Mouse (Mus musculus): ENCODE results near the gene Nxt1. TPM values are rescaled to one million over a fixed set of nuclear protein-coding genes. Genes with fewer than 3 reads are reported as not detected.

The Nxt1 gene
- polyA plus RNA-seq, 1 experiment: 16.4 TPM

- TF ChIP-seq POLR2A (IDR thresholded peaks at IDR 0.05; ENCODE audit: low read depth, low read length): no peak
- TF ChIP-seq CTCF (IDR thresholded peaks at IDR 0.05; ENCODE audit: extremely low read depth, insufficient read depth, insufficient read length, insufficient replicate concordance): no peak
- Histone ChIP-seq H3K4me3 (ENCODE audit: extremely low read depth, insufficient read depth, insufficient read length) (no peak overlapping the region), H3K36me3 (ENCODE audit: control insufficient read depth, insufficient read depth, low read length) (no peaks in the 10 kb centered on the region), H3K27ac (ENCODE audit: insufficient read depth, low read length) (no peak overlapping the region), H3K27me3 (ENCODE audit: control insufficient read depth, insufficient read depth, low read length) (no peaks in the 10 kb centered on the region), H3K4me1 (ENCODE audit: control insufficient read depth, insufficient read depth, insufficient read length) (no peaks in the 10 kb centered on the region)
- no peak for DNase-seq (ENCODE audit: low read depth in 1 of 2, low spot score in 2 of 2)
- 90% methylated on average over 3 of the region's 3 CpGs for WGBS
Observed at GRCm38 (mm10) chr2:148712326-148712725, 39.9 kb downstream of the Nxt1 start.

- Histone ChIP-seq H3K27ac (ENCODE audit: insufficient read depth, low read length) (no peak overlapping the region), H3K4me3 (ENCODE audit: extremely low read depth, insufficient read depth, insufficient read length) (no peak overlapping the region), H3K4me1 (ENCODE audit: control insufficient read depth, insufficient read depth, insufficient read length) (no peaks in the 10 kb centered on the region; the same call in 1 of the 2 replicates), H3K36me3 (ENCODE audit: control insufficient read depth, insufficient read depth, low read length) (no peaks in the 10 kb centered on the region), H3K27me3 (ENCODE audit: control insufficient read depth, insufficient read depth, low read length) (no peaks in the 10 kb centered on the region)
- 93% methylated on average over 2 of the region's 2 CpGs for WGBS
- DNase-seq (ENCODE audit: low read depth in 1 of 2, low spot score in 2 of 2): no peak
- TF ChIP-seq CTCF (IDR thresholded peaks at IDR 0.05; ENCODE audit: extremely low read depth, insufficient read depth, insufficient read length, insufficient replicate concordance) (no peak), POLR2A (IDR thresholded peaks at IDR 0.05; ENCODE audit: low read depth, low read length) (no peak)
Observed at GRCm38 (mm10) chr2:148717072-148717471, 44.7 kb downstream of the Nxt1 start.

GRCm38 (mm10) chr2:148719271-148719995 is 47.0 kb downstream of the Nxt1 start:
- TF ChIP-seq CTCF (IDR thresholded peaks at IDR 0.05; ENCODE audit: extremely low read depth, insufficient read depth, insufficient read length, insufficient replicate concordance) (no peak), POLR2A (IDR thresholded peaks at IDR 0.05; ENCODE audit: low read depth, low read length) (no peak)
- no peaks in the 10 kb centered on the region for H3K27me3 ChIP-seq (ENCODE audit: control insufficient read depth, insufficient read depth, low read length)
- no peaks in the 10 kb centered on the region for H3K36me3 ChIP-seq (ENCODE audit: control insufficient read depth, insufficient read depth, low read length)
- H3K4me3 ChIP-seq (ENCODE audit: extremely low read depth, insufficient read depth, insufficient read length): no peak overlapping the region
- no peak for DNase-seq (ENCODE audit: low read depth in 1 of 2, low spot score in 2 of 2)
- WGBS: 36% methylated on average over 2 of the region's 2 CpGs
- no peak overlapping the region for H3K27ac ChIP-seq (ENCODE audit: insufficient read depth, low read length)
- no peaks in the 10 kb centered on the region; the same call in 1 of the 2 replicates for H3K4me1 ChIP-seq (ENCODE audit: control insufficient read depth, insufficient read depth, insufficient read length)

Other genes with a start within 250 kb of the Nxt1 start
- gene Cd93, start 229.0 kb upstream of the Nxt1 start, polyA plus RNA-seq (2012; rRNA removed): 7.2 and 7.5 TPM in 2 replicates
- 2.6 and 2.9 TPM in 2 replicates for gene Gzf1, start 8.4 kb downstream of the Nxt1 start, polyA plus RNA-seq (2012; rRNA removed)
- 0.13 and 0.15 TPM in 2 replicates for gene Napb, start 59.9 kb downstream of the Nxt1 start, polyA plus RNA-seq (2012; rRNA removed)
- gene Cstl1, start 77.8 kb downstream of the Nxt1 start, polyA plus RNA-seq (2012; rRNA removed): not detected in 2 replicates
- not detected in 2 replicates for gene Cst11, start 98.9 kb downstream of the Nxt1 start, polyA plus RNA-seq (2012; rRNA removed)
- not detected in 2 replicates for gene 8030411F24Rik, start 109.4 kb downstream of the Nxt1 start, polyA plus RNA-seq (2012; rRNA removed)
- not detected in 2 replicates for gene Cst12, start 116.8 kb downstream of the Nxt1 start, polyA plus RNA-seq (2012; rRNA removed)
- not detected in 2 replicates for gene Cst8, start 126.2 kb downstream of the Nxt1 start, polyA plus RNA-seq (2012; rRNA removed)
- not detected in 2 replicates for gene Cst13, start 147.5 kb downstream of the Nxt1 start, polyA plus RNA-seq (2012; rRNA removed)
- not detected in 2 replicates for gene Cst9, start 162.5 kb downstream of the Nxt1 start, polyA plus RNA-seq (2012; rRNA removed)
- not detected in 2 replicates for gene 9230104L09Rik, start 192.4 kb downstream of the Nxt1 start, polyA plus RNA-seq (2012; rRNA removed)
- 742 and 822 TPM in 2 replicates for gene Cst3, start 203.1 kb downstream of the Nxt1 start, polyA plus RNA-seq (2012; rRNA removed)